Mouse (Mus musculus) stomach, embryonic 14.5 days (tissue): ENCODE measurements around the gene Trak1. TPM values are rescaled to one million over a fixed set of nuclear protein-coding genes. Genes with fewer than 3 reads are reported as not detected.

Source experiments
- ATAC-seq: fragments of 200-750 bp; cut with Nextera tagmentation; 2 replicates; pipeline ENCODE4 v1.8.0; 2017; ENCODE audit warnings: low read depth, moderate TSS enrichment; ENCODE audit not compliant: insufficient number of reproducible peaks, insufficient read depth, low FRiP score
- H3K27ac ChIP-seq: fragments of 300-500 bp; sonication (generic); 2 replicates; pipeline ENCODE4 v1.5.1; 2014; ENCODE audit warnings: mild to moderate bottlenecking, low read length, moderate library complexity, mixed read lengths
- H3K27me3 ChIP-seq: fragments of 300-500 bp; sonication (generic); 2 replicates; pipeline ENCODE4 v1.6.1; 2014; ENCODE audit warnings: low read length, control low read depth, mixed read lengths; ENCODE audit not compliant: control insufficient read depth, insufficient read depth
- H3K36me3 ChIP-seq: fragments of 300-500 bp; sonication (generic); 2 replicates; pipeline ENCODE4 v1.6.1; 2014; ENCODE audit warnings: mild to moderate bottlenecking, control low read depth, low read length, moderate library complexity, mixed read lengths; ENCODE audit not compliant: control insufficient read depth, insufficient read depth
- H3K4me1 ChIP-seq: fragments of 300-500 bp; sonication (generic); 2 replicates; pipeline ENCODE4 v1.6.1; 2014; ENCODE audit warnings: low read length, control low read depth, mixed read lengths; ENCODE audit not compliant: control insufficient read depth, insufficient read depth
- H3K4me2 ChIP-seq: fragments of 300-500 bp; sonication (generic); replicated peaks from 2 replicates; pipeline ENCODE4 v1.6.1; 2014; ENCODE audit warnings: low read depth, low read length, control low read depth
- H3K4me3 ChIP-seq: fragments of 300-500 bp; sonication (generic); 2 replicates; pipeline ENCODE4 v1.5.1; 2014; ENCODE audit warnings: low read depth, low read length, control low read depth
- H3K9ac ChIP-seq: fragments of 300-500 bp; sonication (generic); replicated peaks from 2 replicates; pipeline ENCODE4 v1.6.1; 2014; ENCODE audit warnings: low read depth, mild to moderate bottlenecking, control low read depth, low read length, moderate library complexity, mixed read lengths
- H3K9me3 ChIP-seq: fragments of 300-500 bp; sonication (generic); 2 replicates; pipeline ENCODE4 v1.6.1; 2016; ENCODE audit warnings: low read depth, low read length, control low read depth; ENCODE audit not compliant: control insufficient read depth
- WGBS: fragments of 180-500 bp; shearing (Covaris S2); extraction: QIAGEN DNeasy Blood & Tissue Kit; methylation state at CpG from one replicate; pipeline ENCODE4 v1.1.7; 2014; 5-methylcytosine and 5-hydroxymethylcytosine counted together
- polyA plus RNA-seq: library from polyadenylated mRNA; unstranded; fragments of >200 nt; fragmentation: Nextera tagmentation; extraction: Ambion mirVana; gene quantifications from 2 replicates; pipeline ENCODE4 v1.2.1, GENCODE M21; 2014

The Trak1 gene
- polyA plus RNA-seq, 1 experiment from 2014 or later, result 18.3 TPM

DNA sequence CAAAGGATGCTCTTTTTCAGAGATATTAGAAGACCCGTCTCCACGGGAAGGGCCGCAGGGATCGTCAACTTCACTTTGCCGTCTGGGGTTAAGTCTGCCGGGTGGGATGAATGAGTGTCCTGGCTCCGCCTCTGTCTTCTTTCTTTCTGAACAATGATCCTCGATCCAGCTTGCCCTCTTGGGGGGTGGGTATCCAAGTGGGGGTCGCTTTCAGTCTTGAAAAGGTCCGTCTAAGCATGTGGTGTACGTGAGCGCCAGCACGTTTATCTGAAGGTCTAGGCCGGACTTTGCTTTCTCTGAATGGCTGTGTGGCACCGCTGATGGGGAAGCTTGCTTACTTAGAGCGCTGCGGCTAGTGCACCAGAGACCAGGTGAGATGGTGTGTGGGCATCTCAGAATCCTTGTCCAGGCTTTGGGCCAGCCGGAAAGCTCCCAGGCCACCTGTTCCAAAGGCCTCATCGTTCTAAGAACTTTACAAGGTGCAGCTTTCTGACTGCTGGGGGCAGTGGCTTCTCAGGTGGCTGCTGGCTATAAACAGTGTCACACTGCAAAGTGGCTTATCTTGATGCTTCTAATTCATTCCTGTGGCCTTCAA, 2.8 kb downstream of the Trak1 start:
- H3K4me2 ChIP-seq, result peak overlapping the region; percentile 23
- peaks cover 37% of the 10 kb centered on the region for H3K4me1 ChIP-seq
- no peak for ATAC-seq
- H3K27me3 ChIP-seq, result no peaks in the 10 kb centered on the region
- WGBS, result 54% methylated on average over 19 of the region's 19 CpGs
- H3K27ac ChIP-seq, result no peak overlapping the region
- no peak overlapping the region for H3K4me3 ChIP-seq
- no peak overlapping the region for H3K9ac ChIP-seq
- H3K36me3 ChIP-seq, result no peaks in the 10 kb centered on the region
- no peaks in the 10 kb centered on the region for H3K9me3 ChIP-seq

DNA sequence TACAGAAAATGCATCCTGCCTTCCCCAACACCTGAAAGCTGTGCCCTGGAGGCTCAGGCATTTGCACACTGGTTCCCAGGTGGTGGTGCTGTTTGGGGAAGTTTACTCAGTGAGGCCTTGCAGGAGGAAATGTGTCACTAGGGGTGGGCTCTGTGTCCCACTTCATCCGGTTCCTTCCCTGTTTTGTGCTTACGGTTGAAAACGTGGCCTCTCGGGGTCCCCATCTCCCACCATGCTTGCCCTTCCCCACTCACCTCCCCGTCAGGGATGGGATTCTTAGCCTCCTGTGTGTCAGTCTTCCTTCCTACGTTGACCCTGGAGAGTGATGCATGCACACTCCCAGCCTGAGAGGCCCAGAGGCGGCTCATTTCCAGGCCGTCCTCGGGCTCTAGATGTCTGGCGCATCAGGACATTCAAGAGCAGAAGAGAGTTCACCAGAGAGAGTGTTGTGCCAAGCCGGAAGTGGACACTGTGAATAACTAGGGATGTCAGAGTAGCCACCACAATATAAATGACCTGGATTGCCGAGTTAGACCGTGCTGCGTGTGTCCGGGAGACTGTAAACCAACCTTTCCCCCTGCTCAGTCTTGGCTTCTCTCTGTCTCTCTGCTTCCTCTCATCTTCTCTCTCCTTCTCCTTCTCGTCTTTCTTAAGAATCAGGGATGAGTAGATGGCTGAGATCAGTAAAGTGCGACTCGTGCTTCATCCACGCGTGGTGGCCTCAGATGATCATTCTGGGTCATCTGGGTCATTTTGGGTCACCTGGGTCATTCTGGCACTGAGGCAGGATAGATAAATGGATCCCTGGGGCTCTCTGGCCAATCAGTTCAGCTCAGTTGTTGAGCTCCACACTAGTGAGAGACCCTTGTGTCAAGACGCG, 4.0 kb downstream of the Trak1 start:
- peaks cover 37% of the 10 kb centered on the region for H3K4me1 ChIP-seq
- ATAC-seq, result no peak

DNA sequence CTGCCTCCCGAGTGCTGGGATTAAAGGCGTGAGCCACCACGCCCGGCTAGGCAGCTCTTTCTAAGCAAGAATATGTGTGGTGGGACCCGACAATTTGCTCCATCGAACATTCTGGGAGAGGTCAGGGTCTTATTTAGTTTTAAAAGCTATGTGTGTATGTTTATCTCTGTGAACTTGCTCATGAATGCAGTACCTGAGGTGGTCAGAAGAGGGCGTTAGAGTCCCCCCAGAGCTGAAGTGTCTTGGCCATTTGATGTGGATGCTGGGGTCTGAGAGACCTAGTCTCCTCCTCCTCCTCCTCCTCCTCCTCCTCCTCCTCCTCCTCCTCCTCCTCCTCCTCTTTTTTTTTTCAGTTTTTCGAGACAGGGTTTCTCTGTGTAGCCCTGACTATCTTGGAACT, 5.2 kb downstream of the Trak1 start:
- no peak overlapping the region for H3K4me2 ChIP-seq
- peaks cover 37% of the 10 kb centered on the region for H3K4me1 ChIP-seq
- no peak overlapping the region for H3K27ac ChIP-seq
- WGBS, result 83% methylated on average over 7 of the region's 8 CpGs
- H3K27me3 ChIP-seq, result no peaks in the 10 kb centered on the region
- no peak overlapping the region for H3K9ac ChIP-seq
- H3K36me3 ChIP-seq, result no peaks in the 10 kb centered on the region
- H3K4me3 ChIP-seq, result no peak overlapping the region
- ATAC-seq, result no peak
- H3K9me3 ChIP-seq, result no peaks in the 10 kb centered on the region

More for the DNA sequence above, 4.0 kb downstream of the Trak1 start:
- H3K36me3 ChIP-seq, result no peaks in the 10 kb centered on the region
- 75% methylated on average over 22 of the region's 22 CpGs for WGBS
- H3K27ac ChIP-seq, result no peak overlapping the region
- 0 out of 2 replicates have a peak overlapping the region, but pooled peaks have one; percentile 3 for H3K4me2 ChIP-seq
- H3K9me3 ChIP-seq, result no peaks in the 10 kb centered on the region
- no peaks in the 10 kb centered on the region for H3K27me3 ChIP-seq
- no peak overlapping the region for H3K9ac ChIP-seq
- no peak overlapping the region for H3K4me3 ChIP-seq

DNA sequence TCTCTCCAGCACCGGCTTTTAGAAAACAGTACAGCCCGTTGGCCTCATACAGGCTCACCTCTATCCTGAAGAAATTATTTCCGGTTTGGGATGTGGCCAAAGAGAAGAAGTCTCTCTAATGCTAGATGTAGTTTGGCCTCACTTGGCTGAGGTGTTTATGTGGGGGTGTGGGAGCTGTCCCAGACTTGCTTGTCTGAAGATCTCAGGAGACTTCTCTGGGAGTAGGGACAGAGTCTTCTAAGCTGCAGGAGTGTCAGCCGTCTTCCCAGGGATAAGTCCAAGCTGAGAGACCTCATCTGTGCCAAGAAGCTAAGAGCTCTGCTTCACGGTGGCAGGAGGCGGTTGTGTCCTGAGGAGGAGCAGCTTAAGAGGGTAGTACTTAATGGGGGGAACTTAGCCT, 5.8 kb downstream of the Trak1 start:
- H3K36me3 ChIP-seq, result no peaks in the 10 kb centered on the region
- H3K4me3 ChIP-seq, result no peak overlapping the region
- ATAC-seq, result no peak
- H3K27ac ChIP-seq, result no peak overlapping the region
- H3K9ac ChIP-seq, result no peak overlapping the region
- H3K4me1 ChIP-seq, result peaks cover 37% of the 10 kb centered on the region
- H3K4me2 ChIP-seq, result no peak overlapping the region
- H3K27me3 ChIP-seq, result no peaks in the 10 kb centered on the region
- H3K9me3 ChIP-seq, result no peaks in the 10 kb centered on the region
- WGBS, result 66% methylated on average over 6 of the region's 6 CpGs

DNA sequence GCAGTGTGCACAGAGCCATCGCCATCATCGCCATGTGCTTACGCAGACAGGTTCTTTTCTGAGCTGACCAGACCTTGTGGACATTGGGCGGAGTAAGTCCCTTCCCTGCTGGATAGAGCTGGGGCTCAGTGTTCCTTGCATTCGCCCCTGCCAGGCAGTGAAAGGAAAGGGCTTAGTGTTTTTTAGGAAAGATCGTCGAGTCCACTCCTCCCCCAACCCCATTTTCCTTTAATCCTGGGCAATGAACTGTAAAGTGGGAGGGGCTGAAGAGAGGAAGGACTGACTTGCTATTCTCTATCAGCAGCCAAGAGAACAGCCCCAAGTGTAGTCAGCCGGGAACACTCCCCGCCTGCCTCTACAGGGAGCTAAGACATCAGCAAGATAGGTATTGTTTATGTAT, 6.4 kb downstream of the Trak1 start:
- no peak for ATAC-seq
- WGBS, result 55% methylated on average over 9 of the region's 9 CpGs

DNA sequence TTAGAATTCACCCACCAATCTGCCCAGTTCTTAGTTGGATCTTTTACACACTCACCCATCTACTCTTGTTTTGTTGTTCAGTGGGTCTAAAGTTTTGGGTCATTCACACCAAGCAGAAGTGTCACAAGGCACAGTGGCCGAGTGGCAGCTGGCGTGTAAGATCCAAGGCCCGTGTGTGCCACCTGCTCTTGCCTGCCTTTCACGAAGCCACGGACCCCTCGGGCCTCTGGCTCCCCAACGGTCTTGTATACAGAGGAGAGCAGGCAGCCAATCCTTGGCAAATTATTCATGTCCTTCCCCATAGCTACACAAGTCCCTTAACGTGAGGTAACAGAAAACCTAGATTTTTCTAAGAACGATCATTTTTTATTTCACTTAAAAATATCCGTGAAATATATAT, 7.2 kb downstream of the Trak1 start:
- H3K9me3 ChIP-seq, result no peaks in the 10 kb centered on the region
- no peak overlapping the region for H3K27ac ChIP-seq
- no peak for ATAC-seq
- no peaks in the 10 kb centered on the region for H3K36me3 ChIP-seq
- H3K4me3 ChIP-seq, result no peak overlapping the region
- no peak overlapping the region for H3K9ac ChIP-seq
- H3K4me1 ChIP-seq, result peaks cover 23% of the 10 kb centered on the region
- WGBS, result 82% methylated on average over 10 of the region's 10 CpGs
- H3K4me2 ChIP-seq, result no peak overlapping the region
- H3K27me3 ChIP-seq, result no peaks in the 10 kb centered on the region

More for the DNA sequence above, 6.4 kb downstream of the Trak1 start:
- H3K4me3 ChIP-seq, result no peak overlapping the region
- no peak overlapping the region for H3K9ac ChIP-seq
- no peaks in the 10 kb centered on the region for H3K9me3 ChIP-seq
- no peaks in the 10 kb centered on the region for H3K27me3 ChIP-seq
- H3K4me1 ChIP-seq, result peaks cover 31% of the 10 kb centered on the region
- no peak overlapping the region for H3K27ac ChIP-seq
- H3K36me3 ChIP-seq, result no peaks in the 10 kb centered on the region
- H3K4me2 ChIP-seq, result no peak overlapping the region

DNA sequence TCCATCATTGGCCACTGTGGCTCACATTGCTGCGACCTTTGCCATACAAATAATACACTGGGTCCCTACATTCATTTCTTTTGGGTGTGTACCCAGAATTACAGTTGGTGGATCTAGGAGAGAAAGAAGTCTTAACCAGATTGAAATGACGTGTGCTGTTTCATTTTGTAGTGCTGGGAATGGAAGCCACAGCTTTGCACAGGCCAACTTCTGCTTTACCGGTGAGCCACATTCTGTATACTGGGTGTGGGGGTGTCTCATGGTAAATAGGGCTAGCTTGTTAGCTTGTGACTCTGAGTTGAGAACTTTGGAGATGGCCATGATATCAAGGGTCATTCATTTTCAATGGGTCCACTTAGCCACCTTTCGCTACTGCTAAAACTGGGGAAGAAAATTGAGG, 8.2 kb downstream of the Trak1 start:
- H3K9ac ChIP-seq, result no peak overlapping the region
- no peaks in the 10 kb centered on the region for H3K27me3 ChIP-seq
- H3K4me1 ChIP-seq, result peaks cover 14% of the 10 kb centered on the region
- H3K4me3 ChIP-seq, result no peak overlapping the region
- no peak overlapping the region for H3K4me2 ChIP-seq
- 92% methylated on average over 4 of the region's 4 CpGs for WGBS
- H3K27ac ChIP-seq, result no peak overlapping the region
- no peaks in the 10 kb centered on the region for H3K9me3 ChIP-seq
- no peaks in the 10 kb centered on the region for H3K36me3 ChIP-seq
- ATAC-seq, result no peak

DNA sequence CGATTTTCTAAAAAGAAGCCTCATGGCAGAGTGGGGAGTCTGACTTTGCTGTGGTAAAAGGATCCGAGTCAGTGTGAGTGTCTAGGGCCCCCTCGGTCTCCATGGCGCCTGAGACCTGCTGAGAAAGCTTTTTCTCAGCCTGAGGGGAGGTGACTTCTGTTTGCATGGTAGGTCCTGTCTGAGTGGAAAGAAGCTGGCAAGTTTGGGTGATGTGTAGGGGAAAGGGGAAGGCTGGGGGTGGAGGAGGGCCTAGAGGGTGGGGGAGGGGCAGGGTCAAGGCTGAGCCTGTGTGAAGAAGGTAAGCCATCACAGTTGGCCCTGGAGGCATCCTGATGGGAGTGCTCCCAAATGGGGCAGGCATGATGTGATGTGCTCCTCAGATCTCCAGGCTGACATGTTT, 12.0 kb downstream of the Trak1 start:
- H3K27ac ChIP-seq, result no peak overlapping the region
- no peaks in the 10 kb centered on the region for H3K27me3 ChIP-seq
- ATAC-seq, result no peak
- no peak overlapping the region for H3K4me3 ChIP-seq
- H3K4me2 ChIP-seq, result no peak overlapping the region
- peaks cover 12% of the 10 kb centered on the region for H3K4me1 ChIP-seq
- WGBS, result 65% methylated on average over 4 of the region's 4 CpGs
- no peak overlapping the region for H3K9ac ChIP-seq
- H3K9me3 ChIP-seq, result no peaks in the 10 kb centered on the region
- no peaks in the 10 kb centered on the region for H3K36me3 ChIP-seq
